Mouse (Mus musculus) natural killer cell, adult 2 months (primary cell): Measurements from ENCODE around the gene Pafah1b3.
A peak's percentile ranks its signal among the peaks of the same experiment; 100 is the strongest.
"Not testable (repeated sequence)": the region's sequence is repeated elsewhere in the genome, so short reads cannot be mapped to it uniquely, and the experiment has no call there.

Experiments
- DNase-seq, 2 experiments: peaks; one replicate each; pipeline ENCODE4 v3.0.0; 2022; ENCODE audit warnings: low spot score in 2 of 2

The Pafah1b3 gene

DNA sequence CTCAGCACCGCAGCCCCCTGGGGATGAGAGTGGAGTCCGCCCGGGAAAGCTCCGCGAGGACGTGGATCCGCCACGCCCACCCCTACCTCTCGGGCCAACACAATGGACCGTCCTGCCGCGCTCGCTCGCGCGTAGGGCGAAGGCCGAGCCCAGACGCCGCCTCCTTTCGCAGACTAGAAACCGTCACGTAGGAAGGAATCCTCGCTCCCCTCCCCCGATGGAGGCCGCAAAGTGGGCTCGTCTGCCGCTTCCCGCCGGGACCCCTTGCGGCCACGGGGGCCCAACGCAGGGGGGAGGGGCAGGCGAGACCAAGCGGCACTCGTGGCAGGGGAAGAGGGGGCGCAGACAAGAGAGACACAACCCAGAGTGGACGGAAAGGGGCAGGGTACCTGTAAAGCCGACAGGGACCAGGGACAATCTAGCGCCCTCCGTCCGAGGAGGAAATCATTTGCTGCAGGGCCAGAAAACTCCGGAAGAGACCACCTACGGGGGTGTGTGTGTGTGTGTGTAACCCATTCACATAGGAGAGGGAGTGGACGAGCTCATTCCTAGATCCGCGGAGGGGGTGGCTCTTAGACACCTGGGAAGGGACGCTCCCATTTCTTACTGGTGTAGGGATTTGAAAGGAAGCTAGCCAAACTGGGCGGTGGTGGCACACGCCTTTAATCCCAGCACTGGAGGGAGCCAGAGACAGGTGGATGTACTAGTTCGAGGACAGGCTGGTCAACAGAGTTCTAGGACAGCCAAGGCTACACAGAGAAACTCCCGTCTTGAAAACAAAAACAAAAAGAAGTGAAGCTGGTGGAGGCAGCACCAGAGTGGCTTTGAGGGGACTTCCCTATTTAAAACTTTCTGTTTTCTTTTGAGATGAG, at the start of gene Pafah1b3:
Gene Pafah1b3 (minus strand): TSS at position 533 of the 872 bp plus-strand sequence.
- DNase-seq: peak in 1 of 2 experiments; percentile 46

DNA sequence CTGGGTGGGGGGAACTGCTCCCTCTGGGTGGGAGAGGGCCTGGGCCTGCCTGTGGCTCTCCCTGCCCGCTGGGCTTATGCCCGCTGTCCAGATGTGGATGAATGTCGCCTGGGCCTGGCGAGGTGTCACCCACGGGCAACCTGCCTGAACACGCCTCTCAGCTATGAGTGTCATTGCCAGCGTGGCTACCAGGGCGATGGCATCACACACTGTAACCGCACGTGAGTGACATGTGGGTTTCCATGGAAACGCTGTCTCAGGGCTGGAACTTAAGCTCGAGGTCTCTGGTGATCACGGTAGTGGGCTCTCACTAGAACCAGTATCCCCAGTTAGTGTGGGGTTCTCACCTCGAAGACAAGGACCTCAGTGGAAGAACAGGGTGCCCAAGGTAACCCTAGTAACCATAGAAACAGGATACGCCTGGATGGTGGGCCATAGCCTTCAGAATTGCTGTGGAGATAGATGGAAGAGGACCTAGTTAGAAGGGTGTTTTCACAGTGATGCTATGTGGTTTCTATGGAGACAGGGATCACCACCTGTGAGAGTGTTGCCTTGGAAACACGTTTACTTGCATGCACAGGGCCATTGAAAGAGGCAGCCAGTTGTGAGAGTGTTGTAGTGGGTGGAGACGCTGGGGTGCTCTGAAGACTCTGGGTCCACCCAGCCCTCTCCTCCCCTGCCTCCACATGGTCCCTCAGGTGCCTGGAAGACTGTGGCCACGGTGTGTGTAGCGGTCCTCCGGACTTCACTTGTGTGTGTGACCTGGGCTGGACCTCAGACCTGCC, 43.4 kb upstream of the Pafah1b3 start:
- DNase-seq: no peak

DNA sequence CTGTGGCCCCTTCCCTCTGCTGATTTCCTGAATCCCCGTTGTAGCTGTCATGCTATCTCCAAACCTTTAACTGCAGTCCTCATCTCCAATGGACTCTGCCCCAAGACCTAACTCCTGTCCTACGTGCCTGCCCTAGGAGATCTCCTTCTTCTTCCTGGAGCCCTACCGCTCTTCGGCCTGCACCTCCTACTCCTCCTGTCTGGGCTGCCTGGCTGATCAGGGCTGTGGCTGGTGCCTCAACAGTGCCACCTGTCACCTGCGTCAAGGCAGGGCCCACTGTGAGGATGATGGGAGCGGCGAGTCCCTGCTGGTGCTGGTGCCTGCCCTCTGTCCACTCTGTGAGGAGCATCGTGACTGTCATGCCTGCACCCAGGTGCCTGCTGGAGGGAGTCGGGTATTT, 41.5 kb upstream of the Pafah1b3 start:
- DNase-seq: no peak

DNA sequence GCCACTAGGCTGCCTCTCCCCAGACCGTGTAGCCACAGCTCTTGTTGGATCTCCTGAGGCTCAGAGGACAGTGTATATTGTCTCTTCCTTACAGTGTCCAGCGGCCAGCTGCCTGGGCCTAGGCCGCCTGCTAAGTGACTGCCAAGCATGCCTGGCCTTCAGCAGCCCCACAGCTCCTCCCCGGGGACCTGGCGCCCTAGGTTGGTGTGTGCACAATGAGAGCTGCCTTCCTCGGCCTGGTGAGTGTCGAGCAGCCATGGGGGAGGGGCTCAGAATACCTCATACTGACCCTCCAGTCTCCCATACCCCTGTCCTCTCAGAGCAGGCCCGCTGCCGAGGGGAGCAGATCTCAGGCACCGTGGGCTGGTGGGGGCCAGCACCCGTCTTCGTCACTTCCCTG, 36.7 kb upstream of the Pafah1b3 start:
- no peak for DNase-seq

DNA sequence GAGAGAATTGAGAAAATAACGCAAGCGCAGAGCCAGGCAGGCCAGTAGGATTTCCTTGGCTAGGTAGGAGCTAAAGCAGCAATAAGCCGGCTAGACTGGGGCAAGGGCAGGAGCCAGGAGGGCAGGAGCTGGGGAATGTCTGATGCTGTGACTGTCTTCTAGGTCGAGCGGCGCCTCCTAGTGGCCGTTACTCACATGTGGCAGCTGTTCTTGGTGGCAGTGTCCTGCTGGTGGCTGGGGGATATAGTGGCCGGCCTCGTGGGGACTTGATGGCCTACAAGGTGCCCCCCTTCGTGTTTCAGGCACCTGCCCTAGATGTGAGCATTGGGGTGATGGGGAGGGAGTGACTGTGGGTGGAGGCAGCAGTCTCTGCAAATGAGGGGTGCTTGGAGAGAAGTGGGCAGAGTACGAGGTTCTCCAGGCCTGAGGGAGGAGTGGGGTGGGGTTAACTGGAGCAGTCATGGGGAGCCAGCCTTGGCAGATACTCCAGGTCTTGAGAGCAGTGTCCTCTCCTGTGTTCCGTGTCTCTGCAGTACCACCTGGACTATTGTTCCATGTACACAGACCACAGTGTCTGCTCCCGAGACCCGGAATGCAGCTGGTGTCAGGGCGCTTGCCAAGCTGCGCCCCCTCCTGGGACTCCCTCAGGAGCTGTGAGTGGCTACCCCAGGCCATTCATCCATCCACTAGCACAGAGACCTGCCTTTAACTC, 36.0 kb upstream of the Pafah1b3 start:
- peak; percentile 38 to 72 for DNase-seq

DNA sequence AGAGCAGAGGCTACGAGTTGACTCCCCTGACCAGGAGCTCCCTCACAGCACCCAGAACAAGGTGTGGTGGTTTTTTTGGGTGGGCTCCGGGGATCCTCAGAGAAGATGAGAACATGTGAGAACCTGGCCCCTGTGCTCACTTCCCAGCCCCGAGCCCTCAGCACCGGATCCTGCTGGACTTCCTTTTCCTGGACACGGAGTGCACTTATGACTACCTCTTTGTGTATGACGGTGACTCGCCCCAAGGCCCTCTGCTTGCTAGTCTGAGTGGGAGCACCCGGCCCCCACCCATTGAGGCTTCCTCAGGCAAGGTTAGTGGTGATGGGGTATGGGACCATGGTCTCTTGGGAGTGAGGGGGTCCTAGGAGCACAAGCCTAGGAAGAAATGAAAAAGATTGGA, 28.4 kb upstream of the Pafah1b3 start:
- no peak for DNase-seq

DNA sequence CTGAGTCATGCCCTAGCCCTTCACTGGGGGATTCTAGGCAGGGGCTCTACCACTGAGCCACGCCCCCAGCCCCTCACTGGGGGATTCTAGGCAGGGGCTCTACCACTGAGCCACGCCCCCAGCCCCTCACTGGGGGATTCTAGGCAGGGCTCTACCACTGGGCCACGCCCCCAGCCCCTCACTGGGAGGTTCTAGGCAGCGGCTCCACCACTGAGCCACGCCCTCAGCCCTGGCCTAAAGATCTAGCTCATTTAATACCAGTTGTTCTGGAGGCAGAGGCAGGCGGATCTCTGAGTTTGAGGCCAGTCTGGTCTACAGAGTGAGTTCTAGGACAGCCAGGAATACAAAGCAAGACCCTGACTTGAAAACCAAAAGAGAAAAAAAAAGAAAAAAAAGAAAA, 27.6 kb upstream of the Pafah1b3 start:
- DNase-seq: not testable (repeated sequence)

DNA sequence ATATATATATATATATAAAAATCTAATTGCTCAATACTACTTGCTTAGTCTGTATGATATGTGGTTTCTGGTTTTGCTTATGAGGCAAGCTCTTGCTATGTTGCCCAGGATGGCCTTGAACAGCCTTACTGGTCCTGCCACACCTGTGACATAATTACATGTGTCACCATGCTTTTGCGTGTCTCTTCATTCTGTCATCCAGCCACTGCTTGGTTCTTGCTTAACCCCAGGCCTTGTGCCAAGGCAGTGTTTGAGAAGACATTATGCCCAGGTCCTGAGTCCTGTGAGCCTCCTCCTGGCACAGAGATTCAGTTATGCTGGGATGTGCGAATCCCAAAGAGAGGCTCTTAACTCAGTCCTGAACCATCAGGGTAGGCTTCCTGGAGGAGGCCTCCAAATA, 25.4 kb upstream of the Pafah1b3 start:
- no peak for DNase-seq

DNA sequence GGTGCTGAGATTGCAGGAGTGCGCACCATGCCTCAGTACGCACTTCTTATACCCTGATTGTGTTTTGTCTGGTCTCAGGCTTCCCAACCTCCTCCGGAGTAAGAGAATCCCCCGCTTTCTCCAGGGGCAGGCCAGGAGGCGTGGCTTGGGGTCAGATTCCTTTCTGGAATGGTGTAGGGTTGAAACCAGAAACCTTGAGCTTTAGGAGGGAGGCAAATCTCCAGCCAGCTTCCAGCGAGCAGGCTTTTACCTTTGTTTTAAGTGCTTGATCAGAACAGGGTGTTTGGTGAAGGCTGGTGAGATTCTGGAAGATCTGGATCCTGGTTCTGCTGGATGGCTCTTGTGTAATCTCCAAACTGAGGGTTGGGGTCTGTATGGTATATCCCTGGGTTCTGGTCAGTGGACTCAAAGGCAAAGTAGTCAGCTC, 24.3 kb upstream of the Pafah1b3 start:
- DNase-seq: no peak

DNA sequence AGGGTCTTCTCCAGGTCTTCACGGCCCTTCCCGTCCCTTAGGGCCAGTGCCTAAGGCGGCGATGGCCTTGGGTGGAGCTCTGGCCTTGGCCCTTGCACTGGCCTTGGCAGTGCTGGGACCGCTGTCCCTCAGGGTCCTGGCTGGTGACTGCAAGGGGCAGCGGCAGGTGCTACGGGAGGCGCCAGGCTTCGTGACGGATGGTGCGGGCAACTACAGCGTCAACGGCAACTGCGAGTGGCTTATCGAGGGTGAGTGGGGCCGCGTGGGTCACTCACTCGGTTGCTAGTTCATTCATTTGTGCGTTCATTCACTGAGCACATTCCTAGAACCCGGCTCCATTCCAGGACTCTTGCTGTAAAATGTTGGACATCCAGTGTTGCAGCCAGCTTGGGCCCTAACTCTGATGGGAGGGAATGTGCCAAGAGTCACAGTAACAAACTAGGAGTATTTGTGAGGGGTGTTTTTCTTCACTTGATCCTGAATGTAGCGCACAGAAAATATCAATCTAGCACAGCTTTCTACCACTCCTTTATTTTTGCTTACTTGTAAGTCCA, 19.7 kb upstream of the Pafah1b3 start:
- DNase-seq: no peak

DNA sequence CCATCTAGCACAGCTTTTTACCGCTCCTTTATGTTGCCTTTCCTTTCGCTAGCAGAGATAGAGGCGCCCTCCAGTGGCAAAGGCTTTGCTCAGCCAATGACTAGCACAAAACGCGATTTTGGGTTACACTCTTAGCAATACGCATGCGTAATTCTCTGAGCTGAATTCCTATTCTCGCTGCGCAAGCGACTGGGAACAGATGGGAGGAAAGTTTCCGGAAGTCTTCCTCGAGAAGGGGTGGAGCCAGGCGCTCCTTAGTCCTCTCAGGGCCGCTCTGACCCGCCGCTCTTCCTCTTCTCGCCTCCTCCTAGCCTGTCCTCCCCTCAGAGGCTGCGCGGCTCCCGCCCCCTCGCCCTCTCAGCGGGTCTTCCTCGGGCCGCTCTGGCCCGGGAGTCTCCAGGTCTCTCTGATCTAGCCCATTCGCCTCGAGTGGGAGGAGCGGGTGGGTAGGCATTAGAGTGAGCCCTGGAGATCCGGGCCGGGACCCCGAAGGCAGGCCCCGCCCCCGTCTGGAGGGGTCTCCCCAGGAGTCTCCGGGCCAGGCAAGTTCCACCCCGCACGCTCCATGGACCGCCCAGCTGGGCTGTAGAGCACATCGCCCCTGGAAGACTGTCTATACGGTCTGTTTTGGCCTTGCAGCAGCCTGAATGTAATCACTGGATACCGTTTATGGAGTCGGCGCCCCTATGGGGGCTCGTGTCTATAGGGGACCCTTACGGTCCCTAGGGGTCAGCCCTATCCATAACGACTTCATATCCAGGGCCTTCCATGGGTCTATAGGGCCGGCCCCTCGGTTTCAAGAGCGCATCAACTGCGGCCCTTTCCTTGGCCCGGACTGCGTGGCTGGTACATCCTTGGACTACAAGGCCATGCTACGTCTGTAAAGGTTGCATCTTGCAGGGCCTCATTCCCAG, 19.0 kb upstream of the Pafah1b3 start, which contains the start of gene Megf8:
Gene Megf8 (plus strand): TSS at position 633 of the 914 bp plus-strand sequence.
- peak; percentile 83 to 89 for DNase-seq

DNA sequence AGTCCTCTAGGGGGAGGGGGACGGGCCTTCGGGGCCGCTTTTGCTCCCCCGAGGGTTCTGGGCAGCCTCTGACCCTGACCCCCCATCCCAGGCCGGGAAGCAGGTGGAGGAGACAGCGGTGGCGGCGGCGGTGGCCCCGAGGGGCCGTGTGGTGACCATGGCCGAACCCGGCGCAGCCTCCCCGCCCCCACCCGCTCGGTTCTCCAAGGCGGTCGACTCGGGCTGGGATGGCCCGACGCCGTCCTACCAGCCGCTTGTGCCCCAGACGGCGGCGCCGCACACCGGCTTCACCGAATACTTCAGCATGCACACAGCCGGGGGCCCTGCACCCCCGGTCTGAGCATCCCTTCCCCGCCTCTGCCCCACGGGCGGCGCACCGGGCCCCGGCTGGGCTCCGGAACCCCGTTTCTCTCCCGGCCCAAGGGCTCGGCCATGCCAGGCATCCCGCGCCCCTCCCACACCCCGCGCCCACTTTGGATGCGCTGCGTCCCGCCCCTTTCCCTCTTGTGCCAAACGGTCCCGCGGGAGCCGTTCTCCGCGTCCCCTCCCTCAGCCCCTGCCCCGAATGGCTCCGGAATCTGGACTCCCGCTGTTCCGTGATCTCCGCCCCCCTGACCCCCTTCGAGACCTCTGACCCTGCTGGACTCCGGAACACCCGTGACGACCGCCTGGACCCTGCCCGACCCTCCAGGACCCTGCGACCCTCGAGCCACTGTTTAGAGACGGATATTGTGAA, 17.7 kb upstream of the Pafah1b3 start:
- no peak for DNase-seq

DNA sequence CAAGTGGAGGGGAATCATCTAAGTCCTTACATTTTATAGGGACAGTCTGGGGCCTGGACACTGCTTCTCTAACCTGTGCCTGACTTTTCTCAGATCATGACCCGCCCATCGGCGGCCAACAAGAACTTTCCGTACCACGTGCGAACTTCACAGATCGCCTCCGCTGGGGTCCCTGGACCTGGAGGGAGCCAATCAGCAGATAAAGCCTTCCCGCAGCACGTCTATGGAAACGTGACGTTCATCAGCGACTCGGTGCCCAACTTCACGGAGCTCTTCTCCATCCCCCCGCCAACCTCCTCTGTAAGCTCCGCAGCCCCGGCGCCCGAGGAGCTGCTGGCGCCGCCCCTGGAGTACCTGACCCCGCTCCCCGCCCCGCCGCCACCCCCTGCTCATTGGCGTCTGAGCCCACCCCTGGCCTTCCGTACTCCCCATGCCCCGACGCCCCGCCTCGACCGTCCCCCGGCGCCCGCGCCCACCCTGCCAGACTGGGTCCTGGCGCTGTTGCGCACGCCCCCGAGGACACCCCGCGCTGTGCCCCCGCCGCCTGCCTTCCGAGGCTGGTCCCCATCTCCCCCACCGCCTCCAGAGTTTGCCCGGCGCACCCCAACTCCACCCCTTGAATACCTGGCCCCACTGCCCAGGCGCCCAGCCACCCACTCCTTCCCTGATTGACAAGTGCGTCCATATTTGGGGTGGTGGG, 17.0 kb upstream of the Pafah1b3 start:
- no peak for DNase-seq

DNA sequence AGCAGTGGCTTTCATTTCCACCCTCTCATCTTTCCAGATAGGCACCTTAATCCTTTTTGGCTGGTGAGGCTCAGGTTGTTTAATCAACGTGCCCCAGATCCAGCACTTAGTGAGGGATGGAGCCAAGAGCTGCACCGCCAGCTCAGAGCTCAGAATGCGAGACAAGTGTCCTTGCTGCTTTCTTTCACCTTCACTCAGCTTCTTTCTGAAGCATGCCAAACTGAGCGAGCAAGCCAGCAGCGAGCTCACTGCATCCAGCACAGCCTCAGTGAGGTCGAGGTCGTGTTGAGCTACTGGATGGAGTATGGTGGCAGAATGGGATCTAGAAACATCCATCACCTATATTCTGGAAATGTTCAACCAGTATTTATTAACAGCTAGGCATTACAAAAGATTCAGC, 15.5 kb upstream of the Pafah1b3 start:
- DNase-seq: no peak

DNA sequence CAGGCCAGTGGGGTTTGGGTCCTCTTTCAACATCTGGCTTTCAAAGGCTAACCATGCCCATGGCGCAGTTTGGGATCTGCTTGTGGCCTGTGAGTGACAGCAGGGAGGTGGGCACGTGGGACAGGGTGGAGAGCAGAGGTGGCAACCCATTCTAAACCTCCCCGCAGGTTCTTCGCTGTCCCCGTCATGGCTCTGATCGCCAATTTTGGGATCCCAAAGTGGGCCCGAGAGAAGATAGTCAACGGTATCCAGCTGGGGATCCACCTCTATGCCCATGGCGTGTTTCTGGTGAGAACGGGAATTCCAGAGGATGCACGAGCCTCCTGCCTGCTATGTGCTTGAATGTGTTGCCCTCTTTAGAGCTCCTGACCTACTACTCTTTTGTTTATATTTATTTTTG, 13.4 kb upstream of the Pafah1b3 start:
- no peak for DNase-seq

DNA sequence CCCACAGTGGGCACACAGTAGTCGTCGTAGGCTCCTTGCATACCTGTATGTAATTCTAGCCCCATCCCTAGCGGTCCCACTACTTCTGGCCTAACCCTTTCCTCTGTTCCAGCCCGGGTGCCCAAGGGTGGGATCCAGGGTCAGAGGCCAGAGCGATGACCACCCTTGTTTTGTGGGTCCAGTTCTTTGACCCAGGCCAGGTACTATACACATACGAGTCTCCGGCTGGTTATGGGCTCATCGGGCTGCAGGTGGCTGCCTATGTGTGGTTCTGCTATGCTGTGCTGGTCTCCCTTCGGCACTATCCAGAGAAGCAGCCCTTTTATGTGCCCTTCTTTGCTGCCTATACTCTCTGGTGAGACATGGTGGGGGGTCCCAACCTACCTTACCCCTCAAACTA, 11.6 kb upstream of the Pafah1b3 start:
- no peak for DNase-seq

DNA sequence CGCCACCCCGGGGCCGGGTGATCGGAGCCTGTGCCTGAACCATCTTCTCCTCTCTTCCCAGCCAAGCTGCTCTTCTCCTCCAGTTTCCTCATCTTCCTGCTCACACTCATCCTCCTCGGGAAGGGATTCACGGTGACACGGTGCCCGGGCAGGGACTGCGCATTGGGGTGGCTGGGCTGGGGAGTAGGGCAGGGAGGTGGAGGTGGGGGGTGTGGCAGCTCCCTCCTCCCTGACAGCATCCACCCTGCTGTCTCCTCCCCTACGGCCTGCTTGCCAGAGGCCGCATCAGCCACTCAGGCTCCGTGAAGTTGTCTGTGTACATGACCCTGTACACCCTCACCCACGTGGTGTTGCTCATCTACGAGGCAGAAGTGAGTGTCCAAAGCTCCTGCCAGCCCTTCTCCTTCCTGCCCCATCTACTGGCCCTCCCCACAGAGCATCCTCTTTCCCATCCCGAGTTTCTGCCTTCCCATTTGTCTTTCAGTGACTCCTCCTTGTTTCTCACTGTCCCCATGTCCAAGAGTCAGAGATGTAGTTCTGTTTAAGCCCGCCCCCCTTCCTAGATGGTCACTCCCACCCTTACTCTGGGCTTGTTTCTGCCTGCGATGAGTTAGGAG, 11.0 kb upstream of the Pafah1b3 start:
- no peak for DNase-seq

DNA sequence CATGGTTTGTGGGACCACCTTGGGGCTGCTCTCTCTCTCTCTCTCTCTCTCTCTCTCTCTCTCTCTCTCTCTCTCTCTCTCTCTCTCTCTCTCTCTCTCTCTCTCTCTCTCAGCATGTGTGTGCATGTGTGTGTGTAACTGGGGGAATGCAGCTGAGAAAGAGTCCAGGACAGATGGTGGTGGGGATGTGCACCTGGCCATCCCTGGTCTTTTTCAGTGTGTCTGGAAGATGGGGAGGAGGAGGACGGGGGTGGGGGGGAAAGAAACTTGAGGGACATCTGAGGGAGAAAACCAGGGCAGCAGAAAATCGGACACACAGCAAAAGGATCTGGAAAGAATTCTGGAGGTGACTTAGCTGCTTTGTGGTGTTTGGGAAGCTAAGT, 8.8 kb upstream of the Pafah1b3 start:
- DNase-seq: no peak
